Mouse (Mus musculus) thymus, postnatal 4 days (tissue): ENCODE results near the gene Tmem150b.

Source experiments
- DNase-seq: peaks from one replicate; pipeline ENCODE4 v3.0.0; 2021

Tmem150b gene

DNA sequence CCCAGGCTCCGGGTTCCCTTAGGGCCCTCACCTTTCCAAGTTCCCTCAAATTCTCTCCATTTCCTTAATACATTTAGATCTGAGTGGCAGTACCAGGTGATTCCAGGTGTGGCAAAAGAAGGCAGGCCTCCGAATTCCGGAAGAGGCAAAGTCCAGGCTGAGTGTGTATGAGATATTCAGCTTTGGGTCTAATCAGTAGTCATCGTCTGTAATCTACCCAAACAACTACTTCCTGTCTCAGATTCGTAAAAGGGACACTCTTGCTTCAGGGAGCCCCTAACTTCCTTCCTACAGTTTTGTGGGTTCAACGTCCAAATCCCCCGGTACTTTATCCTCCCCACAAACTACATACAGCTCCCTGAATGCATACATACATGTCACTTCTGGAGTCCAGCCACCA is at the start of gene Tmem150b:
Gene Tmem150b (minus strand): TSS at position 81 of the 400 bp plus-strand sequence.
- no peak for DNase-seq

DNA sequence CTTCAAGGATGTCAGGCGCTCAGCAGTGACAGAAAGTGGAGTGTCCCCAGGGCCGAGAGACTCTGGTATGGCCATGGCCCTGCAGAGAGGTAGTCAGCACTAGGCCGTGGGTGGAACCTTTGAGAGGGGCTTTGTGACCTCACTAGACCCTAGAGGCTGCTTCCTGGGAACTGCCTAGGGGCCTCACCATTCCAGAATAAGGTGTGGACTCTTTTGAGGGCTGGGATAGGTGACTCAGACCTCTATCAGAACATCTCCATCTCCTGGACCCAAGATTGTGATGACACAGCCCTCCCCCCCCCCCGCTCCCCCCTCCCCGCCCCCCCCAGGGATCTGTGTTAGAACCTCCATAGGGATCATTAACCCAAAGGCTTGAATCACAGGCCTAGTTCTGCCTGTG is 46.2 kb upstream of the Tmem150b start, which contains the start of gene Fam71e2:
Gene Fam71e2 (minus strand): TSS at position 101 of the 400 bp plus-strand sequence.
- no peak for DNase-seq

DNA sequence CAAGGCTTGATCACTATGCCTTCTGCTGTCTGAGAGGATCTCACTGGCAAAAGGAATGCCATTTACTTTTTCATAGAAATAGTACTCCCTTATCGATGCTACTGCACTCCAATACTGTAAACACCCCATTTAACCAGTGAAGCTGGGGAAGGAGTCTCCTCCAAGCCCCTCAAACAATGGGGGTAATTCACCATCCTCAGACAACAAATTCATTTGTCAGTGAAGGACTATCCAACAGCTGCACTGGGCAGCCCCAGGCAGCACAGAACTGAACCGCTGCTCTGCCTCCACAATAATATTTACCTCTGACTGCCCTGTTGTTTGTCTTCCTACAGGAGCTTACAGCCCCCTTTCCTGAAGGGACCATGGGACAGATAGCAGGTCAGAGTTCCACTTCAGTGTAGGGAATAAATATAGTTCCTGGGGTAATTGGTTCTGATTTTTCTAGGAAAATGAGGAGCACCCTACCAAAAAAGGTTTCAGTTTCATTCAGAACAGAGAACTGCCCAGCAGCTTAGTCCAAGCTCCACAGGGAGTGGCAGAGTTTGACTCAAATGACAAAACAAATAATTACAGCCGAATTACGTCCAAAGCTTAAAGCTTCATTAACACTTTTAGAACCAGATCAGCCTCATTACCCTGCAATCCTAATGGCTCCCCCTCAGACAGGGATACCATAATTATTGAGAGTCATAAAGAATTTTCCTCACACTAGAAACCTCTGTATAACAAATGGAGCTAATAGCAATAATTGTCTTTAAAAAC is 40.1 kb upstream of the Tmem150b start:
- DNase-seq = no peak

DNA sequence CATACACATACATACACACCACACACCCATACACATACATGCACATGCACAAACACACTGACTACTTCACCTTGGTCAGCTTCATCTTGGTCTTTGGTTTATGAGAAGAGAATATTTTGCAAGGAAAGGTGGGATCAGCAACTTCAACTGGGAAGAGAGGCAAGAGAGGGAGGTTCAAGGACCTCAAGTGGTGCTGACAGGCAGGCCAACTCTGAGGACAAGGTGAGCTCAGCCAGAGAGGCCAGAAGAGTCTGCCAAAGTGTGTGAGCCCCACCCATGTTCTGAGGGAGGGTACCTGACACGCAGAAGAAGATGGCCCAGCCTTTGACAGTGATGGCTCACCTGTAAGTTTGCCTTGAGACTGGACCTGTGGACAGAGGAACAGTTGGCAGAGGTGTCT is 34.6 kb upstream of the Tmem150b start:
- no peak for DNase-seq

DNA sequence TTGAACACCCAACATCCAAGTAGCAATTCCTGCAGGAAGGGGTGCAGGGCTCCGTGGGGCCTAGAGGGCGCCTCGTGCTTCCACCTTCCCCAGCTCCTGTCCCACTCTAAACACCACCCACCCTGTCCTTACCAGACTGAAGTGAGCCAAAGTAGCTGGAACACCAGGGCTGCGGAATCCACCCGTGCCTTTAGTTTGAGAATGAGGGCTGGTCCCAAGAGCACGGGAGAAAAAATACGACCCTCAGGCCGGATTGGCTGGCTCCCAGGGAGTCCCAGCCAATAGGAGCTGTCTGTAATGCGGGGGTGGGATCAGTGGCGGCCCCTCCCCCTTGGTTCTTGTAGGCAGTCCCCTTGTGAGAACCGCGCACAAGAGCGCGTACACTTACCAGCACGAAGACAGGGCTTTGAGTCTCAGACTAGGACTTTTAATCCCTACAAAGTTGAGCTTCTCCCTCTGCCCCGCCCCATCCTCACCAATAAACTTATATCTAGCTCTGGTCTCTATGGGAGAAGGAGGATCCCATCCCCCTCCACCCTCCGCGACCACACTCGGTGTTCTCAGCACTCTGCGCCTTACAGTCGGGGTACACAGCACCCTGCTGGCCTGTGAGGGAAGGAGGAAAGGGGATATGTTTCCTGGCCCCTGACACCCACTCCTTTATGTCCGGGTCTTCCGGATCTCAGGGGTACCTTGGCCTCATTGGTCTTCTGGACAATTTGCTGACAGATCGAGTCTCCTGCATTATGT is 27.9 kb upstream of the Tmem150b start, which contains the start of gene Cox6b2:
Gene Cox6b2 (minus strand): TSS at position 274 of the 750 bp plus-strand sequence.
- DNase-seq = peak; percentile 93

DNA sequence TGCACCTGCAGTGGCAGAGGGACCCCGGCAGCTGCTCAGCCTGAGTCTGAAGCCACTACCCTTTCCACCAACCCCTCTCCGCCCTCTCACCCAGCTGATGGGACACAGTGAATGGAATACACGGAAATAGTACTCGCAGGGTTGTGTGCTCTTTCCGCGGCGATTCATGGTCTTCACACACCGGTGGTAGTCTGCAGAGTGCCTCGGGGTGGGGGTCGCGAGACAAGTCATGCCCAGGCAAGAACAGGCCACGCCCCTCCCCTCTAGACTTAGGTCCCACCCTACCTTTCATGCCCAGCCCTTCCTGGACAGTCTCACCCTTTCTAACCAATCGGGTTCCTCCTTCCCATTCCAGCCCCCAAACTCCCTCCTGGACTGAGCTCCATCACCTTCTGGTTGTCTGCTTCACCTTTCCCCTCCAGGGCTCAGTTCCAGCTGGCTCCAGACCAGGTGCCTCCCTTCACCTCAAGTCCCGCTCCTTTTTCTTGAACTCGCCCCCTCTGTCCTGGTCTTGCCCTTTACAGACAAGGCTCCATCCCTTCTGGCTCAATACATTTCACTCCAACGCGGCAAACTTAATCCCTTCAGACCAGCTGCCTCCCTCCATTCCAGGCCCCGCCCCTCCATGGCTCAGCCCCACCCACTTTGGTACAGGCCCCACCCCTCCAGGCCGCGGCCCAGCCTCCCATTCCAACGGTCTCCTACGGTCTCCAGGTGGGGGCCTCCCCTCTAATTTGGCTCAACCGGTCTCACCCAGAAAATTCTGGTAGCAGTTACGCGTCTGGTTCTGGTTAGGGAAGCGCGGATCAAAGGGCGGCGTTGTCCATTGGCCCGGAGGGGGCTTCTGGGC is 27.1 kb upstream of the Tmem150b start:
- DNase-seq = peak; percentile 69

DNA sequence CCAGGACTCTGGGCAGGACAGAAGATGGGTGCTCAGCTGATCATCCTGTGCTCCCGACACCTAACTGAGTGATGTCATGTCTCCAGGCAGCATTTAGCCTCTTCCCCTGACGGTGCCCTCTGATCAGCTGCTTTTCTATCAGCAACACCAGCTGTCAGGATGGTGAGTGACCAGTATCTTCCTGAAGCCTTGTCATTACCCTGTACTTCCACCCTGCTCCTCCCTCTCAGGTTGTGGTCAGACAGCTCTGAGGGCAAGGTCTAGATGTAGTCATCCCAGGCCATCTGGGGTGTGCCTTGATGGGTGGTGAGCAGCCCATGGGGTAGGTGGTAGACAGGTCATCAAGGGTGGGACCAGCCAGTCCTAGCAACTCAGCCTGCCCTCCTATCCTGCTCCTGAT is 24.1 kb upstream of the Tmem150b start:
- no peak for DNase-seq

DNA sequence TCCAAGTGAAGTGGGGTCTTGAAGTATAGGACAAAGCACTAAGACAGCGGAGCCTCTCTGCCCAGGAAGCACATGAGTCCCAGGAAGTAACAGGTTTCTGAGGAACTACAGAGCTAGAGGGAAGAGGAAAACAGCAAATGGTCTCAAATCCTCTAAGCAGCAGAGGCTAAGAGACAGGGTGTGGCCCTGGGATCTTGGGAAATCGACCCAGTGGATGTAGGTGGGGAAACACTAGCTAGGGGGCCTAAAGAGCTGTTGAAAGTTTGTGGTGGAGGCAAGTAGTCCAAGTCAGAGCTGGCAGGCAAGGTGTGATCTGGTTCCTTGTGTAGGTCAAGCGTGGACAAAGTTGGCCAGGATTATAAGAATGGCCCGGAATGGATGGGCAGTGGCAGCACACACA is 23.3 kb upstream of the Tmem150b start:
- no peak for DNase-seq

DNA sequence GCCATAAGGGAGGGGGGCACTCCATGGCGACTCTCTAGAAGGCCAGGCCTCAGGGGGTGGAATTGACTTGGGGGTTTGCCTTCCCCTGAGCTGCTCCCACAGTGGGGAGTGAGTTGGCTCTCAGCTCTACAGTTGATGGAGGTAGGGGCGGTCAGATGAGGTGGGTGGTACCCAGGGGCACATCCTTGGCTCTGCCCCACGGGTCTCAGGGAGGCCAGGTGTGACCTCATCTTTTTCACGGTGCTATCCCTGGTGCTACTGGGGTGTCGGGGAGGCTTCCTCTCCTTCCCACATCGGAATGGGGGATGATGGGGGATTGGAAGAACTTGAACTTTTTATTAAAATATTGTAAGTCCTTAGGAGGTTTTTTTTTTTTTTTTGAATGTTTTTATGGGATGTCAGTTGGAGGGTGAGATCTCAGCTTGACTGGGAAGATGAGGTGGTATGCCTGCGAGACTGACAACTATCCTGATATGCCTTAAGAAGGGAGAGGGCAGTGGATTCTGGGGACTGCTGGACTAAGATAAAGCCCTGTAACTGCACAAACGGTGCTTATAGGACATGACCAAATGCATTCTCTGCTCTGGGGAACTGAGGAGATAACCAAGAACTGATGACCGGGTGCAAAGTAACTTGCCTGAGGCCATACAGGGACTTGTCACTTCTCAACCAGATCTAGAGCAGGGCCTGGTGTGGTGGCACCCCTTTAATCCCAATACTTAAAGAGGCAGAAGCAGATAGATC is 22.3 kb upstream of the Tmem150b start:
- no peak for DNase-seq

DNA sequence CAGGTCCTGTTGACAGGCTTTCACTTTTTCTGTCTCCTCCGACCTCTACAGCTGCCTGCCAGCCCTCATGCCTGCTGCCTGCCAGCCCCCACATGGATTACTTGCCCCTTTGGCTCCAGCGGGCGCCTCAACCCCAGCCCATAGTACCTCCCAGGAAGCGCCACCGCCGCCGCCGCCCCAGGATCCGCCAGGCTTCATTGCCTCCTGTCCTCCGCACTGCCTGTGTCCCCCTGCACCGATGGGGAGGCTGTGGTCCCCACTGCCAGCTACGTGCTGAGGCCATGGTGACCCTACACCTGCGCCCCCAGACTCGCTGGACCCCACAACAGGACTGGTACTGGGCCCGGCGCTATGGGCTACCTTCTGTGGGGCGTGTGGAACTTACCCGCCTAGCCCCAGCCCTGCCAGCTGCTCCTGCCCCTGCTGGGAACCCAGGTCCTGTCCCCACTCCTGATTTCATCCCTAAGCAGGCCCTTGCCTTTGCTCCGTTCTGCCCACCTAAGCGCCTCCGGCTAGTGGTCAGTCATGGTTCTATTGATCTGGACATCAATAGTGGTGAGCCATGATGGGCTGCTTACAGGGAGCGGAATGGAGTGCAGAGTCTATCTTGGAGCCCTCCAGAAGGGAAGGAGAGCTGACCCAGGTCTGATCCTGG is 21.4 kb upstream of the Tmem150b start:
- no peak for DNase-seq

DNA sequence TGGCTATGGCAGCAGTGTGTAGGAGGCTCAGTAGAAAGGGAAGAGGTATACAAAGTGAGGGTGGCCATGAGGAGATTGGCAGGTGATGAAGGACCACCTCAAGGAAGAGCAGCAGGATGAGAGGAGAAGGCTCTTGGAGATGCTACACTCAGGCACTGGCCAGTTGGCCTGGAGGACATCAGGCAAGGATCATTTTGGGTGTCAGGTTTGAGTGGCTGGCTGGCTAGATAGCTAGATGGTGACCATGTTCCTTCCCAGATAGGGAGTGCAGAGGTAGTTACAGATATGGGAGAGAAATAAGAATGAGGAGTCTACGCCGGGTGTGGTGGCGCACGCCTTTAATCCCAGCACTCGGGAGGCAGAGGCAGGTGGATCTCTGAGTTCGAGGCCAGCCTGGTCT is 19.8 kb upstream of the Tmem150b start:
- DNase-seq = no peak

DNA sequence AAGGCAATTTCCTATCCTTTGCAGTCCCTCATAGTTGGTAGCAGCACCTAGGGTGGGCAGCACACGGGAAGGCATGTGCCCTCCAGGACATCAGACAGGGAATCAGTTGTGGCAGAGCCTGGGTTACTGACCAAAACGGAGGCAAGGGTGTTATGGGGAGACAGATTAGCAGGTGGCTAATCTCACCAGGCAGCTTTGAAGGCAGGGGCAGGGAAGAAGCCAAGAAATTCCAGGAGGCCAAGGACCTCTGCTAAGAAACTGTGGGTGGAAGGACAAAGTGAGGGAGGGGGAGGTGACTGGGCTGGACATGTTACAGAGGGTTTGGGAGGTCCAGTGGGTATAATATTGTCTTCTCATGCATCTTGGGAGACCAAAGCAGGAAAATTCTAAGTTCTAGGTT is 18.3 kb upstream of the Tmem150b start:
- no peak for DNase-seq

DNA sequence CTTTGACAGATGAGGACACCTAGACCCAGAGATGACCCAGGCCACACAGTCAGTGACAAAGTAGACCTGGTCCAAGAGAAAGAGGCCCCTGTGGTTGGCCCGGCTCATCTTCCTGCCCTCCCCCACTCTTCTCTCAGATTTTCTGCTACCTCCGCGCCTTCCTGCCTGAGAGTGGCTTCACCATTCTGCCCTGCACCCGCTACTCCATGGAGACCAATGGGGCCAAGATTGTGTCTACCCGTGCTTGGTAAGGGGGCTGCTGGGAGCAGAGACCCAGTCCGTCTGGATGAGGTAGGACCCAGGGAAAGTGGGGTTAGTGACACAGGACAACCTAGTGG is 17.4 kb upstream of the Tmem150b start:
- no peak for DNase-seq

DNA sequence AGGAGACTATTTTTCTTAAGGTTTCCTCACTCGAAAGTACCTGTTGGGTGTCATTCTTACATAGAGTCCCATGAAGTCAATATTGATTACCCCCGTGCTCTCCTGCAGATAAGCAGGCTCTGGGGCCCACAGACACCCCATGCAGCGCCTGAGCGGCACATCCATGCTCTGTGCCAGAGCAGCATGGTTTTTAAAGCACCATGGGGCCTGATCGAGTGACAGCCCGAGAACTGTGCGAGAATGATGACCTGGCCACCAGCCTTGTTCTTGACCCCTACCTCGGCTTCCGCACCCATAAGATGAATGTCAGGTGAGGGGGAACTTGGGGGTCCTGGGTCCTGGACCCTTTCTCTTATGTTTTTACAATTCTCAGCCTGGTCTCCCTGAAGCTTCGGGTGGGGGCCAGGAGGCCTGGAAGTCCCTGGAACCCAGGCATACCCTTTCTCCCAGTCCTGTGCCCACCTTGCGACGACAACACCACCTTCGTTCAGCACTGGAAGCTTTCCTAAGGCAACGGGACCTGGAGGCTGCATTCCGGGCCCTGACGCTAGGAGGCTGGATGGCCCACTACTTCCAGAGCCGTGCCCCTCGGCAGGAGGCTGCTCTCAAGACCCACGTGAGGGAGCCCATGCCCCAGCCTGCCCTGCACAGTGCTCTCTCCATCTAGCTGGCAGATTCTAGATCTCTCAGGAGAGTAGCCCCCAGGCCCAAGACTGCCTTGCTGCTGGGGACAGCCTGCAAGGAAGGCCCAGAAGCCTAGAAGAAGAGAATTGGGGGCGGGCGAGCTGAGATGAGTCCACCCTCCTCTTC is 16.8 kb upstream of the Tmem150b start:
- DNase-seq = no peak

DNA sequence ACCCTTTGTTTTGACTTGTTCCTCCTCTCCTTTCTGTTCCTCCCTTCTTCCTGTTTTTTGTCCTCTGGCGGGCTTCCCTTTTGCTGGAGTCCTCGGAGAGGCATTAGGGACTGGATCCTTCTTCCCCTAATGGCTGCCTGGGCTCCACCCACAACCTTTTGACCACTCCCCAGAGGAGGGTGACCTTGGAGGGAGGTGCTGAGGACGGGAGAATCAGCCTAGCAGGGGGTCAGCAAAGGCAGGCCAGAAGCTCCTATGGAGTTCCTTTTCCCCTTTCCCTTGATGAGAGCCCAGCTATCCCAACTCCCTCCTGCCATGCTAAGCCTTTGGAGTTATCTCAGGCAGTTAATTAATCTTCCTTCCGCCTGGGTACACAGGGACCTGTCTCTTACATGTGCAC is 16.1 kb upstream of the Tmem150b start:
- peak; percentile 37 for DNase-seq

DNA sequence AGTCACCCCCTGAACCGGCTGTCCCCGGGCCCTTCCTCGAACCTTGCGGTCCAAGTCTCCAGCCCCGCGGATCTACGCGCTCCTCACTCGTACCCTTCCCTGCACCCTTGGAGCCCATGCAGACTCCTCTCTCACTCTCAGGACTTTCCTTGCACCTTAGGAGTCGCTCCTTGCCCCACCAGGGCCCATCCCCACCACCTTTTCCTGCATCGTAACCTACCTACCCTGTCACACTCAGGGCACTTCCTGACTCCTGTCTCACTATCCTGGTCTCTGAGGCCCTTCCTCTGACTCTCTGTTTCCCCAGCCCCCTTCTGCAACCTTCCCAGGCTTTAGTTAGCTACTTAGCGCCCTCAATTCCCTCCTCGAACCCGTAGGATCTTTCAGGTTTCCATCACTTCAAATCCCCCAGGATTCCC is 15.3 kb upstream of the Tmem150b start:
- no peak for DNase-seq

DNA sequence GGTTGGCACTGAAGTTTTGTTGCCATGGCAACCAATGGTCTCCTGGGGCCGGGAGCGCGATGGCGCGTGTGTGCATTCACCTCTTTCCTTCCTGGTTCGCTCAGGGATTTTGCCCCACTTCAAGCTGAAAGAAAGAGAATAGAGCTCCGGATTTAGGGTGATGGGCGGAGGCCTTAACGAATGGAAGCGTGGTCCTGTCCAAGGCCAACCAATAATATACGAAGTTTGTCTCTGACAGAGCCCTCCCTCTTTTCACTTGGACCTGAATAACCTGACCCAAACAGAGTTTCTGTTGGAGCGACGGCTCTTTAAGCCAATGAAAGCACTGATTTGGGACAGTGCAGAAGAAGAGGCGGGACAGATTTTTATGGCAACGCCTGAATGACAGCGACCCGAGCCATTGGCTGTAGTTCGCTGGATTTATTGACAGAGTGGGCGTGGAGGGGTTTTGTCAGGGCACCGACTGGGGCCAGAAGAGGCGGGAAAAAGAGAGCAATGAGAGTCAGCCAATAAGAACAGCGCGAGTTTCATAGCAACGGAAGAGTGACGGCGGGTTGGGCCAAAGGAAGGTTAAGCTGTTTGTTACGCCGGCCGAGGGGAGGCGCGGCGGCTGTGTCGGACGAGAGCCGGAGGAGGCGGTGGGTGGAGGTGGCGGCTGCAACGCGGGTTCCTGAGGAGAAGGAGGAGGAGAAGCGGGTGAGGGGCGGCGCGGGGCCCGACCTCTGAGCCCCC is 14.7 kb upstream of the Tmem150b start, which contains the start of gene Kmt5c:
Gene Kmt5c (plus strand): TSS at position 572 of the 732 bp plus-strand sequence.
- DNase-seq = peak; percentile 92

DNA sequence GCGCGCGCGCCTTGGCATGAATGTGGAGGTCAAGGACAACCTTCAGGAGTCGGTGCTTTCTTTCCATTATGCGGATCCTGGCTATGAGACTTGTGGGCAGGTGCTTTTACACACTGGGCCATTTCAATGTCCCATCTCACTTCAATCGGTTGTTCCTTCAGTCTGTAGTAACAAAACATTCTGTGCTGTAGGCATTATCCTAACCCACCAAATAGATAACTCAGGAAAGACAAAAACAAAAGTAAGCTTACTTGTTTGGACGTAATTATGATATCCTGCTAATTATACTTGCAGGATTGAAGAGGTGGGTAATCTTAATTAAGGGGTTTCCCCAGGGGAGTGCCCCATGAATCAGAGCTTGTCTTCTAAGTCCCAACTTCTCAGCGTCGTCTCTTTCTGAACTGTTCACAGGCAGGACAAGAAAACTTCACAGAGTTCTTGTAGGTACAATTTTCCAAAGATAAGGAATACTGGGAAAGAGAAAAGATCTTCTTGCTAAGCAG is 14.0 kb upstream of the Tmem150b start:
- DNase-seq = no peak

DNA sequence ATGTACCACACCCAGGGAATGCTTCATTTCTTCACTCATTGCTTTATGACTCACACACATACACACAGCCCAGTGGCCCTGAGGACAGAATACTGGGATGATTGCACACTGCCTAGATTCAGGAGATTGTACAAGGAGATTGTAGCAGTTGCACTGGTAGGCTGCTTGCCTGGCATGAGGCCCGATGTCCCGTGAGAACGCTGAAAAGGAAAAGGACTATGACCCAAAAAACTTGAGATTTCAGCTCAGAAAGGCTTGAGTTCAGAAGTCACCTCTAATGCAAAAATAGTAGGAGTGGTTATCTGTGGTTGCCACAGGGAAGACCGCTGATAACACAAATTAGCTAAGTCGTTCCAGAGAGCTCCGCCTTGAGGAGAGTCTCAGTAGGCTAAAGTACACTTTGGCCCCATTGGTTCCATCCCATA is 7.9 kb upstream of the Tmem150b start:
- no peak for DNase-seq

DNA sequence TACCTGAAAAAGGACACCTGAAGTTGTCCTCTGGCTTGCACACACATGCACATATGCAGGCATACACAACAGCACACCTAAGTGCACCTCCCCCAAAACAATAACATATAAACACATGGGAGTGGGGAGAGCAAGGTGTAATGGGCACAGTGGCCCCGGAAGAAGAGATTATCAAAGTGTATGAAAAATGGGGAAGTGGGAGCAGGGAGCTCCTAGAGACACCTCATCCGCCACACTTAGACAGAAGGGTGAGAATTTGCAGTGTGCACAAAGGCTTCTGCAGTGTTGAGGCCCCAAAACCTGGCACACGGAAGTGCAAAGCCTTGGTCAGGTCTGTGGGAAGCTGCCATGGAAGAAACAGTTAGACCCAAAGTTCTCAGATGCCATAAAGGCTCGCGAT is 6.0 kb upstream of the Tmem150b start:
- DNase-seq = no peak
